Mouse (Mus musculus): ENCODE measurements around the gene Rftn1.

Rftn1 gene

GRCm38 (mm10) chr17:50063832-50064627 lies 126.4 kb downstream of the Rftn1 start:
- no peak for DNase-seq (ENCODE audit: low spot score)

DNA sequence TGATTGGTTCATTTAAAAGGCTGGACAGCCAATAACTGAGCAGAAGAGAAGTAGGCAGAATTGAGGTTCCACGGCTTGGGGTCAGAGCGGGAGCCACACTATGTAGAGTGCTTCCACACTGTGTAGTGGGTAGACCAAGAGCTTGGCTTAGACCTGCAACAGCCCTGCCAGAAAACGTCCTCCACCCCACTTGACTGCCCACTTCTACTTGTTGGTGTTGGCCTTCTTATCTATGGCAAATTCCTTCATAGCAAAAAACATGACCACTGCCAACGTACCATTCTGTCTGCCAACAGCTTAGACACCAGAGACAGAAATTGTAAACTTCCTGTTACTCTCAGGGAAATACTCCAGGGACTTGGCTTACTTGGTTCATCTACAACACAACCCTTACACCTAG lies 127.8 kb downstream of the Rftn1 start:
- DNase-seq (ENCODE audit: low spot score), result peak; percentile 58

DNA sequence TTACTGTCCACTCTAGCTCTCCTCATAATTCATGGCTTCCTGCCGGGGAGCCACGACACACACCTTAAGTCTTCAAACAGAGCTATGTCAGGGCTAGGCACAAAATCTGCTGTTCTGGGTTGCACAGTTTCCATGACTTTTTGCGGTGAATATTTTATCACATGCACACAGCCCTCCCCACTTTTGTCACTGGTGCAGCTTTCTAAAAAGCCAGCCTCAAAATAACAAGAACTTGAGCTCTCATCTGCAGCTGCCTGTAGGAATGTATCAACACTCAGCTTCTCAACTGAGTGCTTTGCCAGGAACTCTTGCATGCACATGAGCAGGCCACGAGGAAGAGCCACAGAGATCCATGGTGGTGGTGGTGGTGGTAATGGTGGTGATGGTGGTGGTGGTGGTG lies 129.0 kb downstream of the Rftn1 start:
- DNase-seq (ENCODE audit: low spot score), result no peak

- DNase-seq (ENCODE audit: low spot score), result no peak
These were observed 130.3 kb downstream of the Rftn1 start for GRCm38 (mm10) chr17:50060220-50060619.

- DNase-seq (ENCODE audit: low spot score), result no peak
These were observed 131.1 kb downstream of the Rftn1 start for GRCm38 (mm10) chr17:50059417-50059816.

DNA sequence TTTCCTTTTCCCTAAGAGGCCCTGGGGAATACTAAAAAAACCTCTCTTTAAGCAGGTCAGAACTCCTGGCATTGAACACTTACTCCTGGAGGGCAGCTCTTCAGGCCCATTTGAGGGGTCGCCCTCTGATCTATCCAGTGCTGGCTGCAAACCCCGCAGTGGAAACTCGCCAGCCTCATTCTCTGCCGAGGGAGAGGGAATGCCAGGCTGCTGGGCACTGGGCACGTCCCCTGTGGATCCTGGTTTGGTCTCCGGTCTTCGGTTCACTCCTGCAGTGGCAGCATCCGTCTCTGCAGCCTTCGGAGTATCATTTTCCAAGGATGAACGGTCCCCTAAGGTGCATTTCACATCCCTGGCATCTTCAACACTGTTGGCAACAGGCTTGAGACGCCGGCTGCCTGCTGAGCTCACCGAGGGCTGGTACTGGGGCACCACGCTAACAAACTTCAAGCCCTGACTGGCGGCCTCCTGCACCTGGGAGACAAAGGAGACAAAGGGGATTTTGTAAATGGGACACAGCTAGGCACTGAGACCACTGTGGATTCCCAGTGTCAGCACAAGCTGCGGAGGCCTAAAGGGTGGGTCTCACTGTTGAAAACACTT lies 135.2 kb downstream of the Rftn1 start:
- no peak for DNase-seq (ENCODE audit: low spot score)

GRCm38 (mm10) chr17:50054586-50054985 lies 135.9 kb downstream of the Rftn1 start:
- DNase-seq (ENCODE audit: low spot score), result no peak

DNA sequence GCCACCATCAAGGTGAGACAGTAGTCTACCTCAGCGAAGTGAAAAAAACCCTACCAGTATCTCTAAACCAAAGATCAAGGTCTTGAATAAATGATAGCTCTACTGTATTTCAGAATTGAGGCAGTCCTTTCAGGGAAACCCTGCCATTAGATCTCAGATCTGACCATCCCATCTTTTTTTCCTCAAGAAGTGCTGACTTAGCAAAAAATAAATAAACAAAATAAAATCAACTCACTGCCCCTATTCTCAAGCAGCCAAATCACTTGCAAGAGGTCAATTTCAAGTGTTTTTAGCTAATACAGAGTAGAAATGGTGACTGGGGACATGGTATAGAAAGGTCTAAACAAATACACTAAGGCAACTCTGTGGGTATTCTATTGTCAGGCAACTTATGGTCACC lies 136.5 kb downstream of the Rftn1 start:
- DNase-seq (ENCODE audit: low spot score), result no peak

GRCm38 (mm10) chr17:50052741-50053468 lies 137.6 kb downstream of the Rftn1 start:
- DNase-seq (ENCODE audit: low spot score), result no peak

DNA sequence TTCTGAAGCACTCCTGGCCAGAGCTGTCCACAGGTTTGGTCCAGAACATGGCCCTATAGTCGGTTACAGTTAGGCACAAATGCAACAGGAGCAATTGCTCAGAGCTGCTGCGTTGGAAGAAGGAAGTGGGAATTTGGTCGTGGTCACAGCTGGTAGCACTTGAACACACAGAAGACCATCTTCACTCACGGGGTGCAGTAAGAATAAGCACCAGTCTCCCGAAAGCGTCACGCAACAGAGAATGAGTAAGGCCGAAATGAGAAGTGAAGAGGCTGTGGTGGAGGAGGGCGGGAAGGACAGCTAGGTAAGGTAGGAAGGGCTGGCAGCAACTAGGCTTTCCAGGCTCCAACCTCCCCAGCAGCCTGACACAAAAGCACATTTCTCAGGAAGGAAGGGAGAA lies 140.0 kb downstream of the Rftn1 start:
- DNase-seq (ENCODE audit: low spot score), result no peak

- DNase-seq (ENCODE audit: low spot score), result no peak
These were observed 142.3 kb downstream of the Rftn1 start for GRCm38 (mm10) chr17:50048209-50048608.

DNA sequence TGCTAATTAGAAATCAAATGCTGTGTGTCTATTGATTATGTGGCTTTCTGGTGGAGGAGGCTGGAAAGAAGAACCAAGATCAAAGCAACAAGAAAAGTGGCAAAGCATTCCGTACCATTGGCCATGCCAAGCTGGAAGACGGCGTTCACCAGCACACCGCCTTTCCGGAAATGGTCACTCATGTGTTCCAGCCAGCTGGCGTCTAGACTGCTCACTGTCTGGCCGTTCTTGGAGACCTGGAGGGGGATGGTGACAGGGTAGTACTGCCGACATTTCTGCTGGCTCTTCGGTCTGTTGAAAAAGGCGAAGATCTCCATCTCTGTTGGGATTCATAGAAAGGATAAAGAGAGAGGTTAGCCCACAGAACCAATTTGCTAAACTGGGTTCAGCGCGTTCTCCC lies 143.3 kb downstream of the Rftn1 start:
- no peak for DNase-seq (ENCODE audit: low spot score)

DNA sequence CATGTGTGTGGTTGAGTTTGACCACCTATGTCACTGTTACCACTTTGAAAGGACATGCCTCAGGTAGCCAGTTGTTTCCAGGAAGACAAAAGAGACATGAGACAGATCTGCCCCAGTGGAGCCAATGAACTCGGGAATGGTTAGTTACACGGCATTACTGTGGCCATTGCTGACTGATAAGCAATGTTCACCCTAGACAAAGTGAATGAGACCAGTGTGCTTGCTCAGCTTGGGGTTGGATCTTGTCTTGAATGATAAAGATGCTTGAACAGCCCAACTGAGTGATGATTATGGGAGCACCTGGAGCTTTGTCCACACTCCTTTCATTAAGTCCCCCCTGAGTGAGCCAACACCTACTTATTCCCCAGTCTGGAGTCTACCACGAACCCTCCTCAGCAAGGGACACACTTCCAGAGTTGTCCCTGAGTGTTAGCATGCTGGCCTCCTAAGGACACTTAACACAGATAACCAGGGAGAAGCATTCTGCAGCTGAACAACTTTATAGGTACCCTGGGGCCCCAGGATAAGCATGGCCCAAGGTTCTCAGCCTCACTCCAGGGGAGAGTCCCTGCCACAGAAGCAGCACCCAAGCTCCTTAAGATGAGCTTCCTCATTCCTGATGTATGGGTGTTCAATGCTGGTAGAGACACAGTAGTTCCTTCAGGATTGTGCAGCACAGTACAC lies 149.6 kb downstream of the Rftn1 start:
- no peak for DNase-seq (ENCODE audit: low spot score)

DNA sequence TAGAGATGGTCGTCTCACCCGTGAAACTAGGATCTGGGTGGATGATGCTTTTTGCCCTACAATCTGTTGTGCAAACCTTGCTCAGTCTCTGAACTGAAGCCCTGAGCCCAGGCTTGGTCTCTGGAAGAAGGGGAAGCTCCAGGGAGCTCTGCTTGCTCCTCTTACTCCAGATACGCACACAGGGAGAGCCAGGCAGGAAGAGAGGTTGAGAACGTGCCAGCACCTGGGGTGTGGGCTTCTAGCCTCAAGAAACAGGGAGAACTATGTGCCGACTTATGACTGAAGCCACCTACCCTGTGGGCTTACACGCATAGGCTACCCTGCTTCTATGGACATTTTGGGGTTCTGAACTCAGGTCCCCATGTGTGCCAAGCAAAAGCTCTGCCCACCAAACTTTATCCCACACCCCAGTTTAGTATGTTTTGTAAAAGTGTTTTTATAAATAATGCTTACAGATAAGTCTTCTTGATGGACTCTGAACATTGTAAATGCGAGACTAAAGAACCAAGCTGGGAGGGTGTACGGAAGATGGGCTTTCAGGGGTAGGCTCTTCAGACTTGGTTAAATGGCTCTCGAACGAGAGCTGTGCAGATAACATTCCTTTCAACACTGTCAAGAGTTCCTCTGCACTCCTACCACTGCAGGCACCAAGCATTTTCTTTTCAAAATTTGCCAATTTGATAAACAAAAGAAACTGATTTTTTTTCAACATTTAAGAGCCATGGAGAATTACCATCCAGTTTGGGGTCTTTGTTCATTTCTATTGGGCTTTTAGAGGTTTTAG lies 152.4 kb downstream of the Rftn1 start:
- DNase-seq (ENCODE audit: low spot score), result no peak

GRCm38 (mm10) chr17:50037416-50037815 lies 153.1 kb downstream of the Rftn1 start:
- no peak for DNase-seq (ENCODE audit: low spot score)

- no peak for DNase-seq (ENCODE audit: low spot score)
These were observed 153.6 kb downstream of the Rftn1 start for GRCm38 (mm10) chr17:50036751-50037385.

DNA sequence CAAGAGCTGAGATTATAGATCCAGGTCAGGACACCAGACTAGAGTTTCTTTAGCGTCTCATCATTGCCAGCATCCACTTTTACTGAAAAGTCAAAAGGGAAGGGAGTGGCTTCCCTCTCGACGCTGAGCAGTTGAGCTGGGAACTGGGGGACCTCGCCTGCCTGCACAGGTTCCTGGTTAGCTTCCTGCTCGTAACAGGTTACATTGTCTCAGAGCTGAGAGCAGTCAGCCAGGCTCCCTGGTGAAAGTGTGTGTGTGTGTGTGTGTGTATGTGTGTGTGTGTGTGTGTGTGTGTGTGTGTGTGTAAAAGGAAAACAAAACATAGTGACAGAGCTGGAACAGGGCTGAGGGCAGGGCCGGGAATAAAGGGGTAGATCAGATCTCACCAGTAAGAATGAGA lies 156.8 kb downstream of the Rftn1 start:
- DNase-seq (ENCODE audit: low spot score), result no peak

- no peak for DNase-seq (ENCODE audit: low spot score)
These were observed 158.7 kb downstream of the Rftn1 start for GRCm38 (mm10) chr17:50031548-50032491.

- DNase-seq (ENCODE audit: low spot score), result no peak
These were observed 164.8 kb downstream of the Rftn1 start for GRCm38 (mm10) chr17:50025651-50026050.

GRCm38 (mm10) chr17:50025173-50025626 lies 165.3 kb downstream of the Rftn1 start:
- DNase-seq (ENCODE audit: low spot score), result peak; percentile 75
